Mouse (Mus musculus): ENCODE data around the gene Caskin1. TPM values are rescaled to one million over a fixed set of nuclear protein-coding genes. Genes with fewer than 3 reads are reported as not detected.
"Not testable (repeated sequence)": the region's sequence is repeated elsewhere in the genome, so short reads cannot be mapped to it uniquely, and the experiment has no call there.

The Caskin1 gene
- polyA plus RNA-seq, 1 experiment: not detected

DNA sequence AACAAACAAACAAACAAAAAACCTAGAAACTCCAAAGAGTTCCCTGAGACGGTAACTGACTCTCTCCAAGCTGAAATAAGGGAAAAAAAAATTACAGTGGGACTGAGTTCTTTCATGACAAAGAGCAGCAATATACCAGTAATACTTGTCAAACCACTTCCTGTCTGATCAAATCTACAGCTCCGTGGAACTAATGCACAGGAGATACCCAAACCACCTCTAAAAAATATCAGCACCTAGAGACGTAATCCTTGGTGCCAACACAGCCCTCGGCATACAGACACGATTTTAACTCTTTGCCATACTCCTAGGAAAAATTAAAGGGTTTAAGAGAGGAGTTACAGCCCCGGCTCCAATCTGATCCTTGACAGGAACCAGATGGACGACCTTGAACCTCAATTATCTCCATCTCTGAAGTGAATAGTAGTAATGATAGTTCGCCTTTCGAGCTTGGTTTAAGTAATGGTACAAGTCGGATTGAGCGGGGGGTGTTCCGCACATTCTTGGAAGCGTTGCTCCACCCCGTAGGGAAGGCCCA is 34.1 kb upstream of the Caskin1 start:
- no peak for TF ChIP-seq CTCF (IDR thresholded peaks at IDR 0.05; ENCODE audit: borderline replicate concordance, insufficient read depth, low read length)
- TF ChIP-seq POLR2A (IDR thresholded peaks at IDR 0.05; ENCODE audit: low read depth, low read length): no peak
- H3K4me3 ChIP-seq (ENCODE audit: insufficient read depth, low read length): peak overlapping the region; percentile 71
- H3K27ac ChIP-seq (ENCODE audit: insufficient read depth, low read length): peak overlapping the region; percentile 83
- H3K4me1 ChIP-seq (ENCODE audit: control insufficient read depth, insufficient read depth, low read length): no peaks in the 10 kb centered on the region; the same call in 1 of the 2 replicates

DNA sequence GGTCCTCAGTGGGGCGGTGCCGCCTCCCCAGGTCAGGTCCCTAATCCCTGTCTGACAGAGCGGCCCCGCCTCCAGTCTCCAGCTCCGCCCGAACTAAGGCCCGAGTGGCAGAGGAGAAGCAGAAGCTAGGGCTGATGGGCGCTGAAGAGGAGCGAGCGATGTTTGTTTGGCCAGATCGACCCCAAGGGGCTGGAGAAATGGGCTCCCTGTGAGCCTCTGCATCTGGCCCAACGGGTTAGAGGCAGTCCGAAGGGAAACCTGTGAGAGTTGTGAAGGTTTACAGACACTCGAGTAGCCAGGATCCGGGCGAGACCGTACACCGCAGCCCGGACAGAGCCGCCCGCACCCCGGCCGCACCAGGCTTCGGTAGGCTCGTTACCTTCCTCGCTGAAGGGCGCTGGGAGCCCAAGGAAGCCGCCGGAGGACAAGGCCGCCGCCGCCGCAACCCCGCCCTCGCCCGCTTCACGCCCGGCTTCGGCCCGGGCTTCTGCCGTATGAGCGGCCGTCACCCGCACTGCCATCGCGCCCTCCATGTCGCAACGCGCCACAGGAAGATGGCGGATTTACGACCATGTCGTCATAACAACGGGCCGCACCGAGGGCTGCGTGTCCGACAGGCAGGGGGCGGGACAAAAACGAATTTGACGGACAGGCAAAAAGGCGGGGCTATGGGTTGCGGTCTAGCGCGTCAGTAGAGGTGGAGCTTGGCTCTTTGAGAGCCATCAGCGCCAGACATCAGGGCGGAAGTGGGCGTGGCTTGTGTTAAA is 33.5 kb upstream of the Caskin1 start:
- peak overlapping the region; percentile 71 for H3K4me3 ChIP-seq (ENCODE audit: insufficient read depth, low read length)
- peak overlapping the region; percentile 81 for H3K27ac ChIP-seq (ENCODE audit: insufficient read depth, low read length)
- TF ChIP-seq POLR2A (IDR thresholded peaks at IDR 0.05; ENCODE audit: low read depth, low read length) (peak; percentile 95), CTCF (IDR thresholded peaks at IDR 0.05; ENCODE audit: borderline replicate concordance, insufficient read depth, low read length) (no peak)
- H3K4me1 ChIP-seq (ENCODE audit: control insufficient read depth, insufficient read depth, low read length): no peaks in the 10 kb centered on the region; the same call in 1 of the 2 replicates

DNA sequence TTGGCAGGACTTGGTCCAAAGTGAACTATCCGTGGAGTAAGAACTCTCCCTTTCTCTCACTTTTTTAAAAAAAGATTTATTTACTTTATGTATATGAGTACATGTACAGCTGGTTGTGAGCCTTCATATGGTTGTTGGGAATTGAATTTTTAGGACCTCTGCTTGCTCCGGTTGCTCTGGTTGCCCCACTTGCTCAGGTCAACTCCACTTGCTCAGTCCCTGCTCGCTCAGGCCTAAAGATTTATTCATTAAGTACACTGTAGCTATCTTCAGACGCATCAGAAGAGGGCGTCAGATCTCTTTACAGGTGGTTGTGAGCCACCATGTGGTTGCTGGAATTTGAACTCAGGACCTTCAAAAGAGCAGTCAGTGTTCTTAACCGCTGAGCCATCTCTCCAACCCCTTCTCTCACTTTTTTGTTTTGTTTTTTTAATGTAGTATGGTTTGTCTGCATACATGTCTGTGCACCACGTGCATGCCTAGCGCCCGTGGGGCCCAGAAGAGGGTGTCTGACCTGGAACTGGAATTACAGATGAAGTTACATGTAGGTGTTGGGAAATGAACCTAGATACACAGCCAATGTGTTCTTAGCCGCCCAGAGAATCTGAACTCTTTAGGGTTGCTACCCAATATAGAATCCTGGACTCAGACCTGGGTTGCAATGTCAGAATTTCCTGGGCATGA is 32.7 kb upstream of the Caskin1 start:
- not testable (repeated sequence) for H3K27ac ChIP-seq (ENCODE audit: insufficient read depth, low read length); H3K4me1 ChIP-seq (ENCODE audit: control insufficient read depth, insufficient read depth, low read length); H3K4me3 ChIP-seq (ENCODE audit: insufficient read depth, low read length)

DNA sequence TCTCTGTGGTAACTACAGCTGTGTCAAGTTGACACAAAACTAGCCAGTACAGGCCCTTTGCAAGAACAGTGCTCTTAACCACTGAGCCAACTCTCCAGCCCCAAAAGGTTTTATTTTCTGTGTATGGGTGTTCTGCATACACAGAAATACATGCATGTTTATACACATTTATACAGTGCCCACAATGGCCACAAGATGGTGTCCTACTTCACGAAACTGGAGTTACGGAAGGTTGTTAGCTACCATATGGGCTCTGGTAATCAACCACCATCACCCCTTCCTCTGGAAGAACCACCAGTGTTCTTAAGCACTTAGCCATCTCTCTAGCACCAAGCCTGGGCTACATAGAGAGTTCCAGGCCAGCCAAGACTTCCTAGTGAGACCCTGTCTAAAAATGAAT is 26.8 kb upstream of the Caskin1 start:
- Histone ChIP-seq H3K27ac (ENCODE audit: insufficient read depth, low read length) (no peak overlapping the region), H3K4me3 (ENCODE audit: insufficient read depth, low read length) (no peak overlapping the region), H3K4me1 (ENCODE audit: control insufficient read depth, insufficient read depth, low read length) (peaks cover 6% of the 10 kb centered on the region; the same call in 1 of the 2 replicates)
- TF ChIP-seq POLR2A (IDR thresholded peaks at IDR 0.05; ENCODE audit: low read depth, low read length): no peak
- TF ChIP-seq CTCF (IDR thresholded peaks at IDR 0.05; ENCODE audit: borderline replicate concordance, insufficient read depth, low read length): no peak

DNA sequence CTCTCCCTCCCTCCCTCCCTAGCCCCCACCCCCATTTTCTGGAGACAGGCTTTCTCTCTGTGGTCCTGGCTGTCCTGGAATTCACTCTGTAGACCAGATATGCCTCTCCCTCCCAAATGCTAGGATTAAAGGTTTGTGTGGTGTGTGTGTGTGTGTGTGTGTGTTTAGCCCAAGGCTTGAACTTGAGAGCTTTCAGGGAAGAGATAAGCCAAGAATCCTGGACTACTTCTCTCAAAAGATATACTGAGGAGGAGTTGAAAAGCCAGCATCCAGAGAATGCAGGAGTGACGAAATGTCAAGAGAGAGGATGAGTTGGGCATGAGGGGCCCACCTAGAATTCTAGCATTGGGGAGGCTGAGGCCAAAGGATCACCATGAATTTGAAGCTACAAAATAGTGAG is 25.5 kb upstream of the Caskin1 start:
- no peak for TF ChIP-seq POLR2A (IDR thresholded peaks at IDR 0.05; ENCODE audit: low read depth, low read length)
- no peak for TF ChIP-seq CTCF (IDR thresholded peaks at IDR 0.05; ENCODE audit: borderline replicate concordance, insufficient read depth, low read length)
- Histone ChIP-seq H3K4me3 (ENCODE audit: insufficient read depth, low read length) (no peak overlapping the region), H3K4me1 (ENCODE audit: control insufficient read depth, insufficient read depth, low read length) (peaks cover 6% of the 10 kb centered on the region; the same call in 1 of the 2 replicates), H3K27ac (ENCODE audit: insufficient read depth, low read length) (no peak overlapping the region)

DNA sequence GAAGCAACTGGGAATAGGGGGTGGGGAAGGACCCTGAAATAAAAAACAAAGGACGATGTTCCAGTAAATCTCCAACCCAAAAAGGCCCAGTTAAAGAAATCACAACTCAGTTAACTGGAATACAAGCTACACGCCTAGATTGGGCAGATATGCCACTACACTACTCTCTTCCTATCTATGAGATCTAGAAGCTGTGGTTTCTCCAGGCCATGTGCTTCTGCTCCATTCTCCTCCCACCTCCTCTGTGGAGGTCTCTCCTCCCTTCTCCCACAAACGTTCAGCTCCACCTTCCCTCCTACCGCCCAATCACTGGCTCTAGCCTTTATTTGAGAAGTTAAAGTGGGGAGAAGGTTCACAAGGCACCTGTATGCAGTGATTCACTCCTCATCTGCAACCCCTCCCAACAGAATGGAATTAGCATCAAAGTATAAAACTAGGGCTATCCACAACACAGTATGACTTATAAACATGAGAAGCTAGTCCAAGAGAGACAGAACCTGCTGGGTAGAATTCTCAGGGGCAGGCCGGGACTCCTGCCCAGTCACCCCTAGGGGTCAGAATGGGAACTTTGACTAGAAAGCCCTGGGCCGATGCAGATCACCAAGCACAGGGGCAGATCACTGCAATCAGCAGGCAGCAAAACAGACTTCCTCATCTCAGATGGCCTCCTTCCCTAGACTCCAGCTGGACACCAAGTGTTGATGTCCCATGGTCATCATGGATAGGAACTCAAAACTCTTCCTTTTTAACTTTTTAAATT is 24.8 kb upstream of the Caskin1 start:
- TF ChIP-seq POLR2A (IDR thresholded peaks at IDR 0.05; ENCODE audit: low read depth, low read length) (no peak), CTCF (IDR thresholded peaks at IDR 0.05; ENCODE audit: borderline replicate concordance, insufficient read depth, low read length) (no peak)
- Histone ChIP-seq H3K4me1 (ENCODE audit: control insufficient read depth, insufficient read depth, low read length) (peaks cover 6% of the 10 kb centered on the region; the same call in 1 of the 2 replicates), H3K27ac (ENCODE audit: insufficient read depth, low read length) (no peak overlapping the region), H3K4me3 (ENCODE audit: insufficient read depth, low read length) (no peak overlapping the region)

DNA sequence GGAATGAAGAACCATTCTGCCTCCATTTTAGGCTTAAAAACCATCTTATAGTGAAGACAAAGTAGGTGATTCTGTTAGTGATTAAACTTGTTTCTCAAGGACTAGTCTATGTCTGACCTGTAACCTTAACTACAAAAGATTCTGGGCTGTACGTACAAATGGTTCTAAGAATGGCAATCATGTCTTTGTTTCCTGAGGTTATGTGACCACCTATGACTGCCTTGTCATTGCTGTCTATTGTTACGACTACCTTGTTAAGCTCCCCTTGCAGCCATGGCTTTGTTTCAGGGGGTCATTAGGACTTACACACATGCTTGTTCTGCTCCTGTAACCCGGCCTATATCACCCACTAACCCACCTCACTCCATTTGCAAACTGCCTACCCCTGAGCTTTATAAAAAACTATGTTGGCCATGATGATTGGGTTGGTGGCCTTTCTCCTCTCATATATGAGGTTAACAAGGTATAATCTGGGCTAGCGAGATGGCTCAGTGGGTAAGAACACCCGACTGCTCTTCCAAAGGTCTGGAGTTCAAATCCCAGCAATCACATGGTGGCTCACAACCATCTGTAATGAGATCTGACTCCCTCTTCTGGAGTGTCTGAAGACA is 19.7 kb upstream of the Caskin1 start:
- no peak for TF ChIP-seq POLR2A (IDR thresholded peaks at IDR 0.05; ENCODE audit: low read depth, low read length)
- TF ChIP-seq CTCF (IDR thresholded peaks at IDR 0.05; ENCODE audit: borderline replicate concordance, insufficient read depth, low read length): no peak
- Histone ChIP-seq H3K27ac (ENCODE audit: insufficient read depth, low read length) (no peak overlapping the region), H3K4me3 (ENCODE audit: insufficient read depth, low read length) (no peak overlapping the region), H3K4me1 (ENCODE audit: control insufficient read depth, insufficient read depth, low read length) (peaks cover 10% of the 10 kb centered on the region; the same call in 1 of the 2 replicates)

DNA sequence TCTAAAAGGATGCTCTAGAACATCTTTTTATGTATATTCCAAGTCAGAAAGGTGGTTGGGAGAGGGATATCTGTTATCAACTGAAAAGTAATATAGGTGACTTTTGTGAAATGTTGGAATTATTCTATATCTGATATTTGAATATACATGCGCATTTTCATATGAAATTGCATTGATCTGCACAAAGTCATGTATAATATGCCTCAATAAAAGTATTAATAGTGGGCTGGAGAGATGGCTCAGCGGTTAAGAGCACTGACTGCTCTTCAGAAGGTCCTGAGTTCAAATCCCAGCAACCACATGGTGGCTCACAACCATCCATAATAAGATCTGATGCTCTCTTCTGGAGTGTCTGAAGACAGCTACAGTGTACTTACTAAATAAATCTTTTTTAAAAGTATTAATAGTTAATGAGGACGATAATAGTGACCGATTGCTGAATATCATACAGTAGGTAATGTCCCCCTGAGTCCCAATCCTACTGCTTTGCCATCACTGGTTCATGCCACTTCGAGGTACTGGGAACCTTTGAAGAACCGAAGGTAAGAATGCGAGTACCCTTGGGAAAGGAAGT is 19.0 kb upstream of the Caskin1 start:
- TF ChIP-seq CTCF (IDR thresholded peaks at IDR 0.05; ENCODE audit: borderline replicate concordance, insufficient read depth, low read length): no peak
- no peak for TF ChIP-seq POLR2A (IDR thresholded peaks at IDR 0.05; ENCODE audit: low read depth, low read length)
- peaks cover 10% of the 10 kb centered on the region; the same call in 1 of the 2 replicates for H3K4me1 ChIP-seq (ENCODE audit: control insufficient read depth, insufficient read depth, low read length)
- H3K4me3 ChIP-seq (ENCODE audit: insufficient read depth, low read length): peak overlapping the region; percentile 66
- H3K27ac ChIP-seq (ENCODE audit: insufficient read depth, low read length): peak overlapping the region; percentile 61

Data from embryonic fibroblast, embryonic 13.5 days (primary cell).